ENCODE assay signal across 23 mouse cellular contexts in the genomic region with DNA sequence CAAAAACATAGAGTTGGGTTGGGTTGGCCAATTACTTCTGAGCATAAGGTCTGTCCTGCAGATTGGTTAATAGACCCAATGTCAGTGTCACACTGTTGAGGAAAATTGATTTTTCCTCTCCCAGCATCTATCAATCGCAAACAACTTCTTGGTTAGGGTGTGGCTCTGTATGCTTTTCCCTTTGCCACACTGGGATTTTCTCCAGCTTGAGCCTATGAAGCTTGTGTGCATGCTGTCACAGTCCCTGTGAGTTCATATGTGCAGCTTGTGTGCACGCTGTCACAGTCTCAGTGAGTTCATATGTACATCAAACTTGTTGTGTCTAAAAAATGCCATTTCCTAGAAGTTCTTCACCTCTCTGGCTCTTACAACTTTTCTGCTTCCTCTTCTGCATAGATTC. TPM values are rescaled to one million over a fixed set of nuclear protein-coding genes. Genes with fewer than 3 reads are reported as not detected.
A peak's percentile ranks its signal among the peaks of the same experiment; 100 is the strongest.
DNase-seq lines count a peak whose midpoint lies in the region; ATAC-seq and TF ChIP-seq lines count a peak whose summit lies in the region.
"Had no signal": no experiment of that assay in that cellular context is flagged by ENCODE, and none has a peak within 500 bp of the region (broad histone marks: within the 10 kb centered on the region; RNA-seq: fewer than 3 reads in every experiment).

No protein-coding gene starts in this region.

- no peak for DNase-seq in cerebellum, adult 2 months
- peak; percentile 80 for DNase-seq in liver, adult 2 months (ENCODE audit: extremely low read depth, low read depth, low spot score)
- peak; percentile 26 for DNase-seq in midbrain, embryonic 11.5 days (ENCODE audit: low spot score, missing footprints)
- DNase-seq in midbrain, postnatal 0 days (ENCODE audit: low spot score): no peak
- no peak for DNase-seq in layer of hippocampus, adult 8-10 months (ENCODE audit: low spot score in 2 of 2)
- DNase-seq: adrenal gland, adult 2 months; adrenal gland, postnatal 10 days; adrenal gland, postnatal 25 days; cerebellum, adult 18-20 months; cerebellum, adult 9-11 months; cerebellum, postnatal 14 days; embryo, embryonic 11 days had no signal

- H3K9ac ChIP-seq in liver, adult 2 months (ENCODE audit: low read depth, low read length): no peak overlapping the region
- no peak overlapping the region for H3K9ac ChIP-seq in liver, embryonic 12.5 days
- no peak overlapping the region for H3K9ac ChIP-seq in midbrain, embryonic 11.5 days (ENCODE audit: low read length)
- H3K9ac ChIP-seq in midbrain, postnatal 0 days (replicated peaks; ENCODE audit: low read length, poor library complexity, severe bottlenecking): no peak overlapping the region
- H3K9ac ChIP-seq: embryonic facial prominence, embryonic 13.5 days; embryonic facial prominence, embryonic 15.5 days; forebrain, embryonic 12.5 days had no signal

- 86% methylated on average over 2 of the region's 2 CpGs for WGBS in cerebellum, adult 2 months
- WGBS in liver, adult 2 months: 23% methylated on average over 2 of the region's 2 CpGs
- WGBS in liver, embryonic 12.5 days (ENCODE audit: insufficient replicate concordance): 69% methylated on average over 2 of the region's 2 CpGs
- 94% methylated on average over 2 of the region's 2 CpGs for WGBS in midbrain, embryonic 11.5 days
- 97% methylated on average over 2 of the region's 2 CpGs for WGBS in midbrain, postnatal 0 days

- ATAC-seq in cerebellum, adult (ENCODE audit: insufficient number of reproducible peaks, low FRiP score, low TSS enrichment): no peak
- ATAC-seq in liver, embryonic 12.5 days: no peak
- ATAC-seq in midbrain, embryonic 11.5 days (ENCODE audit: low FRiP score): no peak
- ATAC-seq in midbrain, postnatal 0 days (ENCODE audit: low FRiP score): no peak
- ATAC-seq: forebrain, embryonic 14.5 days; forebrain, embryonic 16.5 days had no signal

- no peak overlapping the region for H3K4me3 ChIP-seq in cerebellum, adult 2 months (replicated peaks; ENCODE audit: insufficient read depth, low read depth, low read length)
- no peak overlapping the region for H3K4me3 ChIP-seq in liver, adult 2 months (ENCODE audit: insufficient read depth, low read depth, low read length)
- H3K4me3 ChIP-seq in liver, embryonic 12.5 days: no peak overlapping the region
- H3K4me3 ChIP-seq in midbrain, embryonic 11.5 days (ENCODE audit: low read depth, low read length): no peak overlapping the region
- no peak overlapping the region for H3K4me3 ChIP-seq in midbrain, postnatal 0 days (ENCODE audit: low read depth, low read length)
- H3K4me3 ChIP-seq: embryonic facial prominence, embryonic 13.5 days; embryonic facial prominence, embryonic 15.5 days; erythroblast, embryonic 14.5 days; forebrain, embryonic 10.5 days; forebrain, embryonic 12.5 days had no signal

- H3K27ac ChIP-seq in cerebellum, adult 2 months (ENCODE audit: insufficient read depth, low read length): peak overlapping the region; percentile 33; the same call in 1 of the 2 replicates
- no peak overlapping the region for H3K27ac ChIP-seq in liver, adult 2 months (replicated peaks; ENCODE audit: insufficient read depth, low read depth, low read length)
- no peak overlapping the region for H3K27ac ChIP-seq in liver, embryonic 12.5 days
- H3K27ac ChIP-seq in midbrain, embryonic 11.5 days (ENCODE audit: low read depth, low read length): no peak overlapping the region
- no peak overlapping the region for H3K27ac ChIP-seq in midbrain, postnatal 0 days (ENCODE audit: low read depth, low read length)
- H3K27ac ChIP-seq: embryonic facial prominence, embryonic 13.5 days; embryonic facial prominence, embryonic 15.5 days; forebrain, embryonic 10.5 days; forebrain, embryonic 12.5 days had no signal

- no peaks in the 10 kb centered on the region for H3K9me3 ChIP-seq in liver, embryonic 12.5 days (replicated peaks)
- no peaks in the 10 kb centered on the region for H3K9me3 ChIP-seq in midbrain, embryonic 11.5 days (ENCODE audit: control insufficient read depth, low read length)
- H3K9me3 ChIP-seq in midbrain, postnatal 0 days (ENCODE audit: low read length): no peaks in the 10 kb centered on the region
- H3K9me3 ChIP-seq: embryonic facial prominence, embryonic 13.5 days; embryonic facial prominence, embryonic 15.5 days; forebrain, embryonic 10.5 days; forebrain, embryonic 12.5 days had no signal

- H3K79me2 ChIP-seq in liver, adult 2 months (ENCODE audit: control insufficient read depth, insufficient read depth, low read length): no peaks in the 10 kb centered on the region

- no peaks in the 10 kb centered on the region for H3K27me3 ChIP-seq in cerebellum, adult 2 months (ENCODE audit: control insufficient read depth, insufficient read depth, low read length)
- H3K27me3 ChIP-seq in liver, adult 2 months (ENCODE audit: control insufficient read depth, insufficient read depth, low read length): no peaks in the 10 kb centered on the region
- H3K27me3 ChIP-seq in liver, embryonic 12.5 days (replicated peaks): no peaks in the 10 kb centered on the region
- no peaks in the 10 kb centered on the region for H3K27me3 ChIP-seq in midbrain, embryonic 11.5 days (ENCODE audit: control insufficient read depth, insufficient read depth, low read length)
- no peaks in the 10 kb centered on the region for H3K27me3 ChIP-seq in midbrain, postnatal 0 days (ENCODE audit: insufficient read depth, low read length)
- H3K27me3 ChIP-seq: embryonic facial prominence, embryonic 13.5 days; embryonic facial prominence, embryonic 15.5 days had no signal

- TF ChIP-seq CTCF in cerebellum, adult 2 months (IDR thresholded peaks at IDR 0.05; ENCODE audit: borderline replicate concordance, insufficient read depth, low read depth, low read length): no peak
- TF ChIP-seq CTCF in liver, adult 2 months (IDR thresholded peaks at IDR 0.05; ENCODE audit: low read depth, low read length): no peak
- no peak for TF ChIP-seq CTCF in midbrain, postnatal 0 days (IDR thresholded peaks at IDR 0.05)

- TF ChIP-seq POLR2A in cerebellum, adult 2 months (IDR thresholded peaks at IDR 0.05; ENCODE audit: borderline replicate concordance, insufficient read depth, low read length): no peak
- no peak for TF ChIP-seq POLR2A in liver, adult 2 months (IDR thresholded peaks at IDR 0.05; ENCODE audit: extremely low read depth, insufficient read depth, low read length)

- no peak overlapping the region for H3K4me2 ChIP-seq in liver, embryonic 12.5 days
- H3K4me2 ChIP-seq in midbrain, embryonic 11.5 days: no peak overlapping the region
- H3K4me2 ChIP-seq in midbrain, postnatal 0 days (ENCODE audit: low read depth, low read length, poor library complexity, severe bottlenecking): no peak overlapping the region
- H3K4me2 ChIP-seq: embryonic facial prominence, embryonic 13.5 days; embryonic facial prominence, embryonic 15.5 days; forebrain, embryonic 12.5 days had no signal

- H3K4me1 ChIP-seq in cerebellum, adult 2 months (ENCODE audit: control insufficient read depth, insufficient read depth, low read length): peaks cover 34% of the 10 kb centered on the region
- H3K4me1 ChIP-seq in liver, adult 2 months (ENCODE audit: control insufficient read depth, insufficient read depth, low read length): peaks cover 18% of the 10 kb centered on the region
- H3K4me1 ChIP-seq in liver, embryonic 12.5 days: no peaks in the 10 kb centered on the region
- no peaks in the 10 kb centered on the region for H3K4me1 ChIP-seq in midbrain, embryonic 11.5 days (ENCODE audit: control insufficient read depth, insufficient read depth, low read length)
- H3K4me1 ChIP-seq in midbrain, postnatal 0 days (ENCODE audit: insufficient read depth, low read length): no peaks in the 10 kb centered on the region
- H3K4me1 ChIP-seq: embryonic facial prominence, embryonic 15.5 days had no signal

- no peaks in the 10 kb centered on the region for H3K36me3 ChIP-seq in liver, adult 2 months (ENCODE audit: control insufficient read depth, insufficient read depth, low read length)
- no peaks in the 10 kb centered on the region for H3K36me3 ChIP-seq in liver, embryonic 12.5 days
- H3K36me3 ChIP-seq in midbrain, embryonic 11.5 days (ENCODE audit: control insufficient read depth, insufficient read depth, low read length): no peaks in the 10 kb centered on the region
- no peaks in the 10 kb centered on the region for H3K36me3 ChIP-seq in midbrain, postnatal 0 days (ENCODE audit: insufficient read depth, low read length)
- H3K36me3 ChIP-seq: embryonic facial prominence, embryonic 13.5 days; embryonic facial prominence, embryonic 15.5 days; forebrain, embryonic 10.5 days; forebrain, embryonic 12.5 days had no signal

RNA-seq across cellular contexts. Expression of a gene that starts 33.8 kb away (rescaled TPM):
- polyA plus RNA-seq in cerebellum, adult 2 months (2012; rRNA removed): 36.0 and 37.1 TPM in 2 replicates
- 78.0 and 106 TPM in 2 replicates for total RNA-seq in liver, adult 2 months (2014; rRNA removed)
- polyA plus RNA-seq in liver, adult 2 months (2012; rRNA removed): 179 and 444 TPM in 2 replicates
- polyA plus RNA-seq in liver, embryonic 12.5 days (2016; fragmentation: Nextera tagmentation; extraction: Ambion mirVana): 23.8 and 27.0 TPM in 2 replicates
- polyA plus RNA-seq in midbrain, embryonic 11.5 days (2014; fragmentation: Nextera tagmentation; extraction: Ambion mirVana): 7.9 and 11.4 TPM in 2 replicates
- total RNA-seq in midbrain, postnatal 0 days (2014; rRNA removed): 5.3 and 8.6 TPM in 2 replicates
- polyA plus RNA-seq in midbrain, postnatal 0 days (2015; fragmentation: Nextera tagmentation; extraction: Ambion mirVana): 5.8 and 6.5 TPM in 2 replicates
- total RNA-seq in layer of hippocampus, adult 8-10 months (2022): 1 to 10 TPM; 6.5 to 9.9 (median 8.2) TPM
- total RNA-seq: MEL had no signal

RNA-seq across cellular contexts. Expression of a gene that starts 43.0 kb away (rescaled TPM):
- 94.8 and 95.6 TPM in 2 replicates for polyA plus RNA-seq in cerebellum, adult 2 months (2012; rRNA removed)
- 807 and 1,077 TPM in 2 replicates for total RNA-seq in liver, adult 2 months (2014; rRNA removed)
- polyA plus RNA-seq in liver, adult 2 months (2012; rRNA removed): 826 and 1,028 TPM in 2 replicates
- polyA plus RNA-seq in liver, embryonic 12.5 days (2016; fragmentation: Nextera tagmentation; extraction: Ambion mirVana): 0.89 and 1.2 TPM in 2 replicates
- 0.23 TPM in 1 of 2 replicates, not detected in the other for polyA plus RNA-seq in midbrain, embryonic 11.5 days (2014; fragmentation: Nextera tagmentation; extraction: Ambion mirVana)
- 2.7 and 3.0 TPM in 2 replicates for total RNA-seq in midbrain, postnatal 0 days (2014; rRNA removed)
- 2.8 and 3.4 TPM in 2 replicates for polyA plus RNA-seq in midbrain, postnatal 0 days (2015; fragmentation: Nextera tagmentation; extraction: Ambion mirVana)
- total RNA-seq in layer of hippocampus, adult 8-10 months (2022): 10 to 100 TPM; 36.3 to 42.8 (median 37.7) TPM
- total RNA-seq: MEL had no signal
- polyA plus RNA-seq: embryonic facial prominence, embryonic 11.5 days; erythroblast, embryonic 14.5 days; forebrain, embryonic 12.5 days had no signal

Comparison
In these comparisons a context has a peak if more than half of its experiments do, and no peak if none do; other contexts are left out.
1. DNase-seq: peak in liver, adult 2 months (single experiment) and midbrain, embryonic 11.5 days (single experiment); none in cerebellum, adult 2 months (0 of 2), midbrain, postnatal 0 days (single experiment) and layer of hippocampus, adult 8-10 months (0 of 2).
2. RNA of a gene that starts 43.0 kb away (polyA plus RNA-seq): 826 to 1,028 TPM in liver, adult 2 months and 94.8 to 95.6 TPM in cerebellum, adult 2 months; 2.8 to 3.4 TPM in midbrain, postnatal 0 days, 0.89 to 1.2 TPM in liver, embryonic 12.5 days and 0.23 TPM in midbrain, embryonic 11.5 days; every median in the first group is over 10 times any median in the second.